Mouse (Mus musculus) megakaryocyte, adult 5-6 weeks (primary cell): ENCODE data around the gene Mptx2. TPM values are rescaled to one million over a fixed set of nuclear protein-coding genes. Genes with fewer than 3 reads are reported as not detected.
"Not testable (repeated sequence)": the region's sequence is repeated elsewhere in the genome, so short reads cannot be mapped to it uniquely, and the experiment has no call there.

Experiments
- ATAC-seq: 2 replicates; pipeline ENCODE4 v1.8.0; 2016; ENCODE audit warnings: mild to moderate bottlenecking, inconsistent platforms; ENCODE audit not compliant: poor library complexity, severe bottlenecking
- total RNA-seq, 2 experiments: library from RNA; stranded (forward) in 1 of 2; stranded (reverse) in 1 of 2; fragments of 153-499, 151-499 nt in 1 of 2; fragments of 221-1000, 200-1000 nt in 1 of 2; gene quantifications; 2 replicates each; pipeline versions ENCODE4 v1.2.3 to v1.2.4; 2015 to 2017

Mptx2 gene
- total RNA-seq (2015) (not detected in 2 replicates), total RNA-seq (2017) (not detected in 2 replicates)

DNA sequence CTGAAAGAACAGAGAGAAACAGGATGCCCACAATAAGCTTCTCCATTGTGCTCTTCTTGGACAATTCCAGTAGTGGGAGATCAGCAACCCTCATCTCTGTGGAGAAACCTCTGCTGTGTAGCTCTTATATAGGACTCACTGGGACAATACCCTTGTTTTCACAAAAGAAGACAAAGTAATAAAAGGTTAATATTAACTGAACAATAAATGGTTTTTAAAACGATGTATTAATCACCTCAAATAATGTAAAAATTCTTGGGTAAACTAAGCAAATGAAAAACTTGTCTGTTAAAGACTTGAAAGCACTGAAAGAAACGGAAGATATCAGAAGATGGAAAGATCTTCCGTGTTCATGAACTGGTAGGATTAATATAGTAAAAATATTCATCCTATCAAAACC, at the start of gene Mptx2:
TSS of gene Mptx2 (minus strand) at position 101 of the 400 bp plus-strand sequence.
- no peak for ATAC-seq

DNA sequence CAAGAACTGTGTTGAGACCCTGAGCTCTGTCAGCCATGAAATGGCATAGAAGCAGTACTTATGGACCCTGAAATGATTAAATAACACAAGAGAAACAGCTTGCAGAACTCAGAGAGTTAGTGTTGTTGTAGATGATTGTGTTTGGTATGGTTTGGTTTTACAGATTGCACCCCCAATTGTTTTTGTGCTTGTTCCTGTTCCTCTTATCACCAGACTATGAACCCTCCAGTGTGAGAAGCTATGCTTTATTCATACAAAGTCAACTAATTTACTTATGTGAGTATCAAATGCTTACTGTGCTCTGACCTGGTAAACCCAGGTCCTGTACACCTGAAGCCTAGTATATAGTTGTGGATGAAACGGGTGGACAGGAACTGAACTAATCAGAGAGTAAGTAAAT, 49.0 kb upstream of the Mptx2 start:
- no peak for ATAC-seq

DNA sequence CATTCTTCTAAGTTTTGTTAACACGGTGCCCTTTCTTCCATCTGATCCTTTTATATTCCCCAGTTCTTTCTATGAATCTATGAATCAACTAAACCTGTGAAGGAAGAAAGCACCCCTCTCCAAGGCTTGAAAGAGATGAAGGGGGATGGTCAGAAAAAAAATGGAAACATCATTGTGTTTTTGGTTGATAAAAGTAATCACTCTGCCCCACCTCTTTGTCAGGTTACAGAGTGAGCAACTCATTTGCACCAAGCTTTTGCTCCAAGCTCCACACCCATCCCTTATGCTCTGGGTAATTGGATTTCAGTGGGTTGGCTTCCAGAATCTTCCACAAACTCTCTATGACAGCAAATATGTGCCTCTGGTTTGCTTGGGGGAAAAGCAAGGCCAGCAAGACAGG, 47.8 kb upstream of the Mptx2 start:
- ATAC-seq = no peak

DNA sequence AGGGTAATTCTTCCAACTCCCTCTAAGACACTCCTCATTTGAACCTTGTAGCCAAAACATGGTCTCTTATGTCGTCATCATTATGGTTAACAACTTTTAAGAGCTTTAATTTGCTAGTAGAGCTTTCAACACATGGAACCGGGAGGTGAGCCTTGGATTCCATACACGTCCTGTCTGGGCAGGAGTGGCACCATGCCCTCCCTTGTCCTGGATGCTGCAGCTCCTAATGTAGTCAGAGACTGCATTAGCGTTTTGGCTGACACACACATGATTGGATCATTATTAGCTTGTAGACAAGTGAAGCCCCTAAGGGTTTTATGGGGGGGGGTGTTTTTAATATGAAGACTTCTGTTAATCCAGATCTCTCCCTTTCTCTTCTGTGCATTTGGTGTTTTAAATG, 47.4 kb upstream of the Mptx2 start:
- ATAC-seq = no peak

DNA sequence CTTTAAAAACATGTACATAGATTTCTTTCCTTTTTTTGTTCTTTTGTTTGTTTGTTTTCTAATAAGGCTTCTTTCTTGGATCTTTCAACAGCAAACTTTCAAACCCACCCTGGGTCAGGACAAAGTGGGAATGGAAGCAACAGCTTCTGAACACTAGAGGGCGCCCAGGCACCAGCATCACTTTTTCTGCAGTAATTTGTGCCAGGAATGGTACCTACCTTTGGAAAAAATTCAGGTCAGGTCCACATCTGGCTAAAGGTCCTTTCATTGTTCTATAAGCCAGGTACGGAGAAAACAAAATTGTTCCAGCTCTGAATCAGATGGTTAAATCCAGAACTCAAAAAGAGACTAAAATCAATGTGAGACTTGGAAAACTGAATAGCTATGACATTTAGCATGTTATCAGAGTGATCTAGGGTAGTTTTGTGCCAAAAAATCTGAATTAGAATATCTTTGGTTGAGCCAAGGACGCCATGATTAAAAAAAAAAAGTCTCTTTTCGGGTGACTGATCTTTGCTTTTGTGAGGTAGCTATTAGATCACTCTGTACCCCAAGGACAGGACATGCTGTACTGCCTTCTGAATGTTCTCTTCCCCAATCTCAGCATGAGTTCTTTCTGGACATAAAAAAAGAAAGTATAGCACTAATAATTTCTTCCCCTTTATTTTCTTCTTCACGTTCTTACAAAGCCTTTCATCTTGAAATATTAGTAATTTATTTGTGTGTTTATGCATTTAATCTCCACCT, 46.4 kb upstream of the Mptx2 start:
- peak; percentile 68 for ATAC-seq

DNA sequence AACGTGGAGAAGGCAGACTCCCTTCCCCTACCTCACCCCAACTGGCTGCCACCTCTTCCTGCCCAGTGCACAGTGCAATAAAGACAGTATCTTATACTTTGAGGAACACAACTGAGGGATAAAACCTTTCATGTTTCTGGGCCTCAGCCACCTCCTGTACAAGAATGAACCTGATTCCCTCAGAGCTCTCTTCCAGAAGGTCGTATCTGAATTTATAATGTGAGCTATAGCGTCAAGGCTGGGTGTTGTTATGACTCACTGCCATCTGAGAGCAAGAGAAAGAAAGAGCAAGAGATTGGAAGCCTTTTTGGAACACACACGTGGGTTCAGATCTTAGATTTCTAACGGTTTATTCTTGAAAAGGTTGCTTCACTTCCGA, 44.7 kb upstream of the Mptx2 start:
- ATAC-seq = no peak

DNA sequence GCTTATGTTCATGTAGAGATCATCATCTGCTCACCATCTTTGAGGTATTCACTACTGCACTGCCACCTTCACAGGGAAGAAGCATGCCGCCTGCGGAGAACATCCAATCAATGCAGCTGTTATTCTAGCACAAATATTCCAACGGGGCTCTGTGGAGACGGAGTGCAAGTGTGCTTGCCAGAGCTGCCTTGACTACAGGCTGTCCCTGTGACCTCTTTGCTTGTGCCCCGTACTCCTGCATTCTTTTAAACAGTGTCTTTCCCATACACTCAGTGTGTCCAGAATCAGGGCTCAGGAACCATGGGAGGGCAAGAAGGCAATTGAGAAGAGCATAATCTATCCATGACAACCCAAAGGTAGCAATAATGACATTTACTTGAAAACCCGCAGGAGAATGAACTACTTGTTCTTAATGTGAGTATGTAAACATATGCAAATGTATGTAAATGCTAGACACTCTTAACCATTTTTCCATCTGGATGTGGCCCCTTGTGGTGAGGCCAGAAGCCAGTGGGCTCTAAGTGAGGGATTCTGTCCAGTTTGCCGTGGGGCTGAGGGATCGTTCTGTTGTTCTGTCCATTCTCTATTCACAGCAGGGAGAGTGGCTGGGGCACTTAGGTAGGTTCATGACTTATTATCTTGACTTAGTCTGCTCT, 44.1 kb upstream of the Mptx2 start:
- ATAC-seq = no peak

DNA sequence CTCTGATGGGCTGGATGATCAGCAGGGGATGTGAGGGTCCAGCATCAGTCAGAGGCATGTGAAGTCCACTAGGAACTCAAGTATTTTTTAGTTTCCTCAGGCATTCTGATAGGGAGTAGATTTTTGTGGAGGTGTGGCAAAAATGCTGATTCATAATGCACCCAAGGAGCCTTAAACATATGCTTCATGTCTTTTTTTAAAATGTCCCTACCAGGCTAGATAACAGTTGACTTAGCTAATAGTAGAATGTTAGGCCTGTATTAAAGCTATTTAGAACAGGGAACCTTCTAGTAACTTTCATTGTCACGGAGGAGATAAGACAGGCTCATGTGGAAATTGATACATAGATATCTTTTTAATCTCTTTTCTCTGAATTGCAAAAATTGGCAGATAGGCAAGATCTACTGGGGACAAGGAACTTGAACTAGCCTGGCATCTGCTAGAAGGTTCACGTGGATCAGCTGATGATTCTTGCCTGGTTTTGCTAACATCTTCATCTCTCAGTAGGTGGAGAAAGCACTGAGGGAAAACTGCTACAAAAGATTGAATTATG, 40.4 kb upstream of the Mptx2 start:
- no peak for ATAC-seq

DNA sequence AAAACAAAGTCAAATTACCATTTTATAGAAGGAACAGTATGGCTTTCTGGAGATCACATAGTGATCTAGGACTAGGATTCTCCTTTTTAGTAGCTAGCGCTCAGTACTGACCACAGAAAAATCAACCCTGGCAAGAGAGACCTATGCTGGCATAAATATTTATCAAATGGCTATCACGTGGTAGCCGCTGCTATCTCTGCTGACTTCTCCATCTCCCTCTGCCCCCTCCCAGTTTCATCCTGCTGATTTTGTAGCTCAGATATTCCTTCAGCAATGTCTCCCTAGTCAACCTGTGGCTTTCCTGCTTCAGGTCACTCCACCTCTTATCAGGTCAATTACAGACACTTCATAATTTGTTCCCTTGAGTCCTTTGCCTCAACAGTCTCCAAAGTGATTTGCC, 38.1 kb upstream of the Mptx2 start:
- ATAC-seq = no peak

DNA sequence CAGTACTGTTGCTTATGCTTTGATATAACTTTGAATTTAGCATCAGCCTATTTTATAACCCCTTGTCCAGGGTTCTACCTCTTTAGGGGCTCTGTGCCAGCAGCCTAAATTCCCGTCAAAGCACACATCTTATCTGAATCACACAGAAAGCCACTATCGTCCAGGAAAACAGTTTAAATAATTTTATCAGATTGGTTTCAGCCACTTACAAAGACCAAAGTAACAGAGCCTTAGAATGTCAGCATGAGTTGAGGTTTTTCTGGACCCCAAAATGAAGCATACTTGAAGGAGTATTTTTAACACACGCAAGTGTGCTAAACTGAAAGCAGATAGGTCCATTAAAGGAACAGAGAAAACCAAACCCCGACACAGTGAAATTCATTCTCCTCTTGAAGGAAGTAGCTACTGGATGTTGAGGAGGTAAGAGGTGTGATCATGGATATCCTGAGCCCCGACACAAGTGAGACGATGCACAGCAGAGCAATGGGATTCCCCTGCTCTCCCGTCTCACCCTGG, 36.0 kb upstream of the Mptx2 start:
- not testable (repeated sequence) for ATAC-seq

DNA sequence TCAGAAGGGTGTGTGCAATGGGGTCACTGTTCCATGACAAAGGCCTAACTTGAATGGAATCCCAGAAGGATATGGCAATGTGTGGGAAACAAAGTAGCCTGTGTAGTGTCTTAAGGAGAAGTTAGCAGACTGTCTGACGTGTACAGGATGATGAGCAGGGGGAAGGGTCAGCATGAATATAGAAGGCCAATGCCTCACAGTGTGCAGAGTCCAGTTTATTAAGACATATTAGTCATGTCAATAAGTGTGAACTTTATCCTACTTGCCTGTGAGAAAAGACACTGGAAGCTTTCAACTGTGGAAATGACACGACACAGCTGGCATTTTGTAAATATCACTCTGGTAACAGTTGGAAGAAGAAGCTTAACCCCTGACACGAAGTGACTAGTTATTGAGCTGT, 25.2 kb upstream of the Mptx2 start:
- ATAC-seq = not testable (repeated sequence)

DNA sequence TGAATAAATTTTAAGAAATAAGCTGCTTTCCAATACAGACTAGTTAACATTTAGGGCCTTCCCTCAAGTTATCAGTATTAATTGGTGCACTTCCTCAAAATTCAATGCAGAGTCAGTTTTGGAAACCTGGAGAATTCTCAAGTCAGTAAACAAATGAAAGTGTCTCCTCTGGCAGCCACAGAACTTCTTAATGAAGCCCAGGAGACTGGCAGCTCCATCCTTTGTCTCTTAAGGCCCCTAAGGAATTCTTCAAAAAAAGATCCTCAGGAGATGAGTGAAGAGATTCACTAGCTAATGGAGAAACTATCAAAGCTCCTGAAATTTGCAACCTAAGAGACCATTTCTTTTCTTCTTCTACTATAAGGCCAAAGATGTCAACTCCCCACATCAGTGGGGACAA, 11.9 kb downstream of the Mptx2 start, which contains the start of gene Olfr418:
TSS of gene Olfr418 (plus strand) at position 301 of the 400 bp plus-strand sequence.
- no peak for ATAC-seq

DNA sequence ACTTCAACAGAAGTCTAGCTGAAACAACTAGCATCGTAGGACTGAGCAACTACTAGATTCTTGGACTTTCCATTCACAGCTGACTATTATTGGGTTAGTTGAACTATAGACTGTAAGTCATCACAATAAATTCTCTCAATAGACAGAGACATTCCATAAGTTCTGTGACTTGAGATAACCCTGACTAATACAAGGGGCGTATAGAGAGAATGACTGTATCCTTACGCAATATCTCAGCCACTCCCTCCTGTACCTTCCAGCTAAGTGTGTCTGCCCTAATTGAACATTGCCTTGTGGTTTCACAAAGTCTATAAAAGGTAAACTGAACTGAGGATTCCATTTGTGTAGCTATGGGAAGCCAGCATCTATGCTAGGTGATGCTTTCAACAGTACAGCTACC, 27.7 kb downstream of the Mptx2 start:
- no peak for ATAC-seq

DNA sequence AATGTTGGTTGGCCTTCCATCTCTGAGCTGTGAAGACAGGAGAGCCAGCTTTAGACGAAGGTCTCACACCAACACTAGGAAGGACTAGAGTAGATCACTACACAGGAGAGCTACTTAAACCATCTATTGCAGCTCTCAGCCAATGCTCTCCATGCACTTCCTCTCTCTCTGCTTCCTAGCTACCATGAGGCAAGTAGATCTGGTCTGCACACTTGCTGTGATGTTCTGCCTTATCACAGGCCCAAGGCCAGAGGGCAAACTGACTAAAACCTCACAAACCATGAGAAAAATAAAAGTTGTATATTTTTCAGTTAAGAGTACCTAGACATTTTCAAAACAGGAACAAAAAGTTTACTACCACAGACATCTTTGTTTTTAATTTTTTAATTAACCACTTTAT, 40.6 kb downstream of the Mptx2 start:
- ATAC-seq = peak; percentile 47; the same call in 1 of the 2 replicates

DNA sequence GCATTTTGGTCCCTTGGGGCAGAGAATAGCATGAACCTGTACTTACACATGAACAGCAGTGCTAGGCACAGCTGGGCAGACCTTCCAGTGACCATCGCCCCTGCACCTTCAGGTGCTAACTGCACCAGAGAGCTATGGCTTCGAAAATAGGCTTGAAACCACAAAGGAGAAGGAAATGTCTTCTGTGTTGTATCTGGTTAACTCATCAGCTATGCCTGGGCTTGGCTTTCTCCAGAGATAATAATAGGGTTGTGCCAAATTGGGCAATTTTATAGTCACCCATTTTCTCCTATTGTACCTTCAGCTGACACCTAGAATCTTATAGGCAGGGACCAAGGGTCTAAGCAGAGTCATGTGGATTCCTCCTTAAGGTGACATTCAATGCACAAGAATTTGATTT, 50.5 kb downstream of the Mptx2 start, which contains the start of gene Fcer1a:
TSS of gene Fcer1a (minus strand) at position 134 of the 400 bp plus-strand sequence.
- peak; percentile 77 for ATAC-seq

Other genes starting within 250 kb of the Mptx2 start
- gene Olfr1408, start 140.4 kb downstream of the Mptx2 start, total RNA-seq (2015) = not detected in 2 replicates
- gene Olfr1408, start 140.4 kb downstream of the Mptx2 start, total RNA-seq (2017) = not detected in 2 replicates
- not detected in 2 replicates for gene Olfr1406, start 87.1 kb downstream of the Mptx2 start, total RNA-seq (2015)
- gene Olfr1406, start 87.1 kb downstream of the Mptx2 start, total RNA-seq (2017) = not detected in 2 replicates
- not detected in 2 replicates for gene Olfr218, start 80.0 kb downstream of the Mptx2 start, total RNA-seq (2015)
- not detected in 2 replicates for gene Olfr218, start 80.0 kb downstream of the Mptx2 start, total RNA-seq (2017)
- gene Olfr1404, start 65.4 kb downstream of the Mptx2 start, total RNA-seq (2015) = not detected in 2 replicates
- gene Olfr1404, start 65.4 kb downstream of the Mptx2 start, total RNA-seq (2017) = not detected in 2 replicates
- gene Fcer1a, start 50.6 kb downstream of the Mptx2 start, total RNA-seq (2015) = 93.0 and 93.6 TPM in 2 replicates
- 38.5 and 59.0 TPM in 2 replicates for gene Fcer1a, start 50.6 kb downstream of the Mptx2 start, total RNA-seq (2017)
- not detected in 2 replicates for gene Olfr418, start 11.8 kb downstream of the Mptx2 start, total RNA-seq (2015)
- not detected in 2 replicates for gene Olfr418, start 11.8 kb downstream of the Mptx2 start, total RNA-seq (2017)
- gene Ackr1, start 56.0 kb upstream of the Mptx2 start, total RNA-seq (2015) = 1.0 and 1.8 TPM in 2 replicates
- gene Ackr1, start 56.0 kb upstream of the Mptx2 start, total RNA-seq (2017) = 0.40 and 1.0 TPM in 2 replicates
- gene Aim2, start 73.1 kb upstream of the Mptx2 start, total RNA-seq (2015) = 56.4 and 68.1 TPM in 2 replicates
- 91.8 and 109 TPM in 2 replicates for gene Aim2, start 73.1 kb upstream of the Mptx2 start, total RNA-seq (2017)
- 1.5 and 2.1 TPM in 2 replicates for gene Cadm3, start 89.9 kb upstream of the Mptx2 start, total RNA-seq (2015)
- 0.51 and 5.2 TPM in 2 replicates for gene Cadm3, start 89.9 kb upstream of the Mptx2 start, total RNA-seq (2017)
- gene Ifi206, start 213.3 kb upstream of the Mptx2 start, total RNA-seq (2015) = 13.1 and 17.8 TPM in 2 replicates
- gene Ifi206, start 213.3 kb upstream of the Mptx2 start, total RNA-seq (2017) = 2.4 and 3.1 TPM in 2 replicates